Mouse (Mus musculus): ENCODE measurements at regions not wholly inside any gene's neighbourhood (a gene's known extent, or its start where the extent isn't known, plus 50 kb on each side); places are given as distances from the start of the nearest gene placed in this dataset.

- no peak for TF ChIP-seq CTCF (IDR thresholded peaks at IDR 0.05)
- TF ChIP-seq EP300 (IDR thresholded peaks at IDR 0.05) = no peak
Measured at GRCm38 (mm10) chr19:23055916-23056805, 84.9 kb upstream of the Klf9 start.
